Mouse (Mus musculus) lung, embryonic 14.5 days (tissue): ENCODE data around the gene Fgfr2. TPM values are rescaled to one million over a fixed set of nuclear protein-coding genes. Genes with fewer than 3 reads are reported as not detected.

Experiments used
- ATAC-seq: fragments of 200-750 bp; cut with Nextera tagmentation; 2 replicates; pipeline ENCODE4 v1.8.0; 2017; ENCODE audit warnings: mild to moderate bottlenecking, moderate TSS enrichment, moderate library complexity; ENCODE audit not compliant: insufficient read depth
- DNase-seq: peaks from one replicate; pipeline ENCODE4 v3.0.0-alpha.2; 2015
- H3K27ac ChIP-seq: fragments of 300-500 bp; sonication (generic); 2 replicates; pipeline ENCODE4 v1.5.1; 2014; ENCODE audit warnings: low read depth, mild to moderate bottlenecking, moderate library complexity
- H3K27me3 ChIP-seq: fragments of 300-500 bp; sonication (generic); 2 replicates; pipeline ENCODE4 v1.6.1; 2014; ENCODE audit warnings: low read length, control low read depth; ENCODE audit not compliant: insufficient read depth
- H3K36me3 ChIP-seq: fragments of 300-500 bp; sonication (generic); 2 replicates; pipeline ENCODE4 v1.6.1; 2014; ENCODE audit warnings: control low read depth; ENCODE audit not compliant: insufficient read depth
- H3K4me1 ChIP-seq: fragments of 300-500 bp; sonication (generic); 2 replicates; pipeline ENCODE4 v1.6.1; 2014; ENCODE audit warnings: antibody characterized with exemption, control low read depth; ENCODE audit not compliant: insufficient read depth
- H3K4me2 ChIP-seq: fragments of 300-500 bp; sonication (generic); 2 replicates; pipeline ENCODE4 v1.6.1; 2014; ENCODE audit warnings: mild to moderate bottlenecking
- H3K4me3 ChIP-seq: fragments of 300-500 bp; sonication (generic); 2 replicates; pipeline ENCODE4 v1.5.1; 2014; ENCODE audit warnings: low read depth, low read length
- H3K9ac ChIP-seq: fragments of 300-500 bp; sonication (generic); 2 replicates; pipeline ENCODE4 v1.6.1; 2014
- H3K9me3 ChIP-seq: fragments of 300-500 bp; sonication (generic); 2 replicates; pipeline ENCODE4 v1.6.1; 2016; ENCODE audit warnings: low read depth, low read length, control low read depth
- CTCF ChIP-seq: IDR thresholded peaks from 2 replicates; pipeline ENCODE4 v1.5.1; 2016; ENCODE audit warnings: antibody characterized with exemption, low read depth
- WGBS: fragments of 180-500 bp; shearing (Covaris S2); extraction: QIAGEN DNeasy Blood & Tissue Kit; methylation state at CpG from one replicate; pipeline ENCODE4 v1.1.7; 2014; 5-methylcytosine and 5-hydroxymethylcytosine counted together
- polyA plus RNA-seq: library from polyadenylated mRNA; unstranded; fragments of >200 nt; fragmentation: Nextera tagmentation; extraction: Ambion mirVana; gene quantifications from 2 replicates; pipeline ENCODE4 v1.2.1, GENCODE M21; 2014

The Fgfr2 gene
- polyA plus RNA-seq, 1 experiment from 2014 or later: 179 TPM

GRCm38 (mm10) chr7:132627448-132627847 is 495.7 kb downstream of the Fgfr2 start:
- no peaks in the 10 kb centered on the region for H3K9me3 ChIP-seq
- 74% methylated on average over 3 of the region's 3 CpGs for WGBS
- H3K9ac ChIP-seq: no peak overlapping the region
- H3K36me3 ChIP-seq: no peaks in the 10 kb centered on the region
- no peak overlapping the region for H3K4me3 ChIP-seq
- no peaks in the 10 kb centered on the region for H3K27me3 ChIP-seq
- H3K4me2 ChIP-seq: no peak overlapping the region
- ATAC-seq: no peak
- no peak for DNase-seq
- no peaks in the 10 kb centered on the region for H3K4me1 ChIP-seq
- no peak overlapping the region for H3K27ac ChIP-seq
- no peak for TF ChIP-seq CTCF

GRCm38 (mm10) chr7:132626174-132626573 is 497.0 kb downstream of the Fgfr2 start:
- ATAC-seq (no peak), DNase-seq (no peak)
- 55% methylated on average over 4 of the region's 4 CpGs for WGBS
- H3K27me3 ChIP-seq: no peaks in the 10 kb centered on the region
- H3K9me3 ChIP-seq: no peaks in the 10 kb centered on the region
- no peak overlapping the region for H3K9ac ChIP-seq
- no peak overlapping the region for H3K4me3 ChIP-seq
- no peaks in the 10 kb centered on the region for H3K36me3 ChIP-seq
- no peaks in the 10 kb centered on the region for H3K4me1 ChIP-seq
- TF ChIP-seq CTCF: no peak
- no peak overlapping the region for H3K4me2 ChIP-seq
- no peak overlapping the region for H3K27ac ChIP-seq

GRCm38 (mm10) chr7:132624161-132624560 is 499.0 kb downstream of the Fgfr2 start:
- DNase-seq (no peak), ATAC-seq (no peak)
- H3K27me3 ChIP-seq: no peaks in the 10 kb centered on the region
- H3K36me3 ChIP-seq: no peaks in the 10 kb centered on the region
- H3K4me1 ChIP-seq: no peaks in the 10 kb centered on the region
- WGBS: 69% methylated on average over 10 of the region's 10 CpGs
- no peak for TF ChIP-seq CTCF
- H3K27ac ChIP-seq: no peak overlapping the region
- no peak overlapping the region for H3K9ac ChIP-seq
- no peak overlapping the region for H3K4me3 ChIP-seq
- no peaks in the 10 kb centered on the region for H3K9me3 ChIP-seq
- no peak overlapping the region for H3K4me2 ChIP-seq

GRCm38 (mm10) chr7:132619975-132620918 is 502.9 kb downstream of the Fgfr2 start:
- Histone ChIP-seq H3K36me3 (no peaks in the 10 kb centered on the region), H3K4me2 (no peak overlapping the region), H3K9ac (no peak overlapping the region), H3K27ac (no peak overlapping the region), H3K9me3 (no peaks in the 10 kb centered on the region), H3K4me1 (no peaks in the 10 kb centered on the region; the same call in 1 of the 2 replicates), H3K27me3 (no peaks in the 10 kb centered on the region), H3K4me3 (no peak overlapping the region)
- ATAC-seq (no peak), DNase-seq (no peak)
- 81% methylated on average over 15 of the region's 15 CpGs for WGBS
- TF ChIP-seq CTCF: no peak

- Histone ChIP-seq H3K4me1 (no peaks in the 10 kb centered on the region; the same call in 1 of the 2 replicates), H3K4me2 (no peak overlapping the region), H3K36me3 (no peaks in the 10 kb centered on the region), H3K9ac (no peak overlapping the region), H3K9me3 (no peaks in the 10 kb centered on the region), H3K27ac (no peak overlapping the region), H3K4me3 (no peak overlapping the region), H3K27me3 (no peaks in the 10 kb centered on the region)
- DNase-seq (no peak), ATAC-seq (no peak)
- no peak for TF ChIP-seq CTCF
- WGBS: 91% methylated on average over 8 of the region's 8 CpGs
Measured at GRCm38 (mm10) chr7:132619549-132619948, 503.6 kb downstream of the Fgfr2 start.

GRCm38 (mm10) chr7:132617021-132617564 is 506.1 kb downstream of the Fgfr2 start:
- Histone ChIP-seq H3K9ac (no peak overlapping the region), H3K4me2 (no peak overlapping the region), H3K27me3 (no peaks in the 10 kb centered on the region), H3K36me3 (no peaks in the 10 kb centered on the region), H3K4me1 (no peaks in the 10 kb centered on the region; the same call in 1 of the 2 replicates), H3K4me3 (no peak overlapping the region), H3K9me3 (no peaks in the 10 kb centered on the region), H3K27ac (no peak overlapping the region)
- no peak for TF ChIP-seq CTCF
- 88% methylated on average over 5 of the region's 5 CpGs for WGBS
- DNase-seq (no peak), ATAC-seq (no peak)

GRCm38 (mm10) chr7:132616391-132616790 is 506.8 kb downstream of the Fgfr2 start:
- Histone ChIP-seq H3K27me3 (no peaks in the 10 kb centered on the region), H3K4me3 (no peak overlapping the region), H3K9me3 (no peaks in the 10 kb centered on the region), H3K27ac (no peak overlapping the region), H3K4me1 (no peaks in the 10 kb centered on the region; the same call in 1 of the 2 replicates), H3K36me3 (no peaks in the 10 kb centered on the region), H3K9ac (no peak overlapping the region), H3K4me2 (no peak overlapping the region)
- DNase-seq: no peak
- WGBS: 67% methylated on average over 6 of the region's 6 CpGs
- ATAC-seq: no peak
- TF ChIP-seq CTCF: no peak
